Mouse (Mus musculus) inflammation-experienced regulatory T-cells, adult 6 months (primary cell): ENCODE results near the gene Schip1. TPM values are rescaled to one million over a fixed set of nuclear protein-coding genes. Genes with fewer than 3 reads are reported as not detected.

Source experiments
- polyA plus RNA-seq, 3 experiments: library from polyadenylated mRNA; unstranded; fragments of 100-300 nt; shearing (Covaris generic); gene quantifications; one replicate each; pipeline ENCODE4 v1.2.1; 2017

The Schip1 gene
- polyA plus RNA-seq, 3 experiments from 2014 or later, result 0.18 TPM; not detected in 2

Other genes with a start within 250 kb of the Schip1 start
- gene Iqcj, start 172.6 kb upstream of the Schip1 start, polyA plus RNA-seq, result not detected
- not detected for gene Iqschfp, start 172.6 kb upstream of the Schip1 start, polyA plus RNA-seq